Mouse (Mus musculus) kidney, postnatal 10 days (tissue): Measurements from ENCODE around the gene Gm20843.
"Not testable (repeated sequence)": the region's sequence is repeated elsewhere in the genome, so short reads cannot be mapped to it uniquely, and the experiment has no call there.

Experiments used
- DNase-seq: peaks from one replicate; pipeline ENCODE4 v3.0.0; 2021; ENCODE audit warnings: mixed read lengths

Gm20843 gene

DNA sequence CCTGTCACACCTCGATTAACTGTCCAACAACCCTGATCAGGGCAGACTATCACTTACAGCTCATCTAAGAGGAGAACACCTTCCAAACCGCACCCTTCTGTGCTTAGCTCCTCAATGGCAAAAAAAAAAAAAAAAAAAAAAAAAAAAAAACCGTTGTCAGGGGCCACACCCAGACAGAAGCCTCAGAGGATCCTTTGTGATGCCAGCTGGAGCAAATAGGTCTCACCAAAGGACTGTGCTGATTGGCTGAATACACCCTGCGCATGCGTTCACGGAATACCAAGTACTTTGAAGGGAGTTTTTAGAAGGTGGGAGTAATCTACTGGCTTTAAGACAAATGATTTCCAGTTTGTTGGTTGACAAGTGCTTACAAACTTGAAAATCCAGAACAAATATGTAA lies at the start of gene Gm20843:
Gm20843 (minus strand) TSS at position 101 of the 400 bp plus-strand sequence.
- not testable (repeated sequence) for DNase-seq
